Mouse (Mus musculus) heart, postnatal 0 days (tissue): ENCODE measurements around the gene Olfr193.

Experiments used
- CTCF ChIP-seq: IDR thresholded peaks from 2 replicates; pipeline ENCODE4 v1.5.1; 2016; ENCODE audit warnings: antibody characterized with exemption, control low read depth, low read depth
- EP300 ChIP-seq: IDR thresholded peaks from 2 replicates; pipeline ENCODE4 v1.6.1; 2016; ENCODE audit warnings: antibody characterized with exemption, low read depth

DNA sequence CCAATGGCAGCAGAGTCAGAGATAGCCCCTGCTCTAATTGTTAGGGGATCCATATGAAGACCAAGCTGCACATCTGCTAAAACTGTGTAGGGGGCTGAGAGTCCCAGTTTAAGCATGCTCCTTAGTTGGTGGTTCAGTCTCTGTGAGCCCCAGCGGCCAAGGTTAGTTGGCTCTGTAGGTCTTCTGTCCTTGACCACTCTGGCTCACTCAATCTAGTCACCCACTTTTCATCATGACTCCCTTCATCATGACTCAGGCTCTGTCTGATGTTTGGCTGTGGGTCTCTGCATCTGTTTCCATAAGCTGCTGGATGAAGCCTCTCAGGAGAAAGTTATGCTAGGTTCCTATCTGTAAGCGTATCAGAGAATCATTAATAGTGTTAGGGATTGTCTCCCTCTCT lies 40.3 kb upstream of the Olfr193 start:
- TF ChIP-seq CTCF (no peak), EP300 (no peak)
